Mouse (Mus musculus) spleen, adult 2 months (tissue): ENCODE measurements around the gene Cep104. TPM values are rescaled to one million over a fixed set of nuclear protein-coding genes. Genes with fewer than 3 reads are reported as not detected.

Source experiments
- DNase-seq, 2 experiments: peaks; one replicate each; pipeline versions ENCODE4 v3.0.0 to v3.0.0-alpha.2; 2012 to 2021; ENCODE audit warnings: low spot score in 2 of 2, low read depth in 1 of 2
- H3K27ac ChIP-seq: fragments of 200-500 bp; 2 replicates; pipeline ENCODE4 v1.5.1; 2012; ENCODE audit warnings: low read length, inconsistent platforms; ENCODE audit not compliant: insufficient read depth
- H3K27me3 ChIP-seq: fragments of 200-500 bp; 2 replicates; pipeline ENCODE4 v1.6.1; 2012; ENCODE audit warnings: mild to moderate bottlenecking, moderate library complexity, low read length, inconsistent platforms; ENCODE audit not compliant: control insufficient read depth, insufficient read depth
- H3K36me3 ChIP-seq: fragments of 200-500 bp; 2 replicates; pipeline ENCODE4 v1.6.1; 2012; ENCODE audit warnings: mild to moderate bottlenecking, low read length, inconsistent platforms; ENCODE audit not compliant: control insufficient read depth, insufficient read depth
- H3K4me1 ChIP-seq: fragments of 200-500 bp; 2 replicates; pipeline ENCODE4 v1.6.1; 2011; ENCODE audit warnings: inconsistent platforms; ENCODE audit not compliant: control insufficient read depth, insufficient read depth, insufficient read length
- H3K4me3 ChIP-seq: fragments of 200-500 bp; 2 replicates; pipeline ENCODE4 v1.5.1; 2011; ENCODE audit warnings: mild to moderate bottlenecking, inconsistent platforms; ENCODE audit not compliant: insufficient read depth, insufficient read length; ENCODE audit errors: extremely low read depth
- CTCF ChIP-seq: fragments of 200-500 bp; IDR thresholded peaks from 2 replicates; pipeline ENCODE4 v1.5.1; 2011; ENCODE audit warnings: mild to moderate bottlenecking, inconsistent platforms; ENCODE audit not compliant: insufficient read depth, insufficient read length, insufficient replicate concordance; ENCODE audit errors: extremely low read depth
- POLR2A ChIP-seq: fragments of 200-500 bp; IDR thresholded peaks from 2 replicates; pipeline ENCODE4 v1.6.1; 2011; ENCODE audit warnings: low read depth, low read length, inconsistent platforms
- WGBS: fragments of 180-500 bp; shearing (Covaris S2); methylation state at CpG from one replicate; pipeline ENCODE4 v1.1.7; 2018; 5-methylcytosine and 5-hydroxymethylcytosine counted together
- polyA plus RNA-seq: library from polyadenylated mRNA; depleted of rRNA; stranded (reverse); fragments of >200 nt; gene quantifications from 2 replicates; pipeline ENCODE4 v1.2.3, GENCODE M21; 2012

Gene Cep104
- polyA plus RNA-seq, 1 experiment, result 8.6 TPM

DNA sequence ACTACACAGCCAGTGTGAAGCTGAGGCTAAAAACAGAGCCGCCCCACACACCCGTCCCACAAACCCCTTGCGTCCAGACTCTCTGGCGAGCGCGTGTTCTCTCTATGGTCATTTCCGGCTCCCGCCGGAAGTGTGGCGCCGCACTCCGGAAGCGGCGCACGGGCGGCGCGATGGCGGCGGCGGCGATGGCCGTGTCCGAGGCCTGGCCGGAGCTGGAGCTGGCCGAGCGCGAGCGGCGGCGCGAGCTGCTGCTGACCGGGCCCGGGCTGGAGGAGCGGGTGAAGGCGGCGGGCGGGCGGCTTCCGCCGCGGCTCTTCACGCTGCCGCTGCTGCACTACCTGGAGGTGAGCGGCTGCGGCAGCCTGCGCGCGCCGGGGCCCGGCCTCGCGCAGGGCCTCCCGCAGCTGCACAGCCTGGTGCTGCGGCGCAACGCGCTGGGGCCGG, 36.7 kb downstream of the Cep104 start, which contains the start of gene Lrrc47:
Gene Lrrc47, plus strand, starts transcription at position 86 of the 444 bp plus-strand sequence.
- Histone ChIP-seq H3K36me3 (peaks cover 10% of the 10 kb centered on the region), H3K27me3 (no peaks in the 10 kb centered on the region; the same call in 1 of the 2 replicates), H3K4me1 (peaks cover 18% of the 10 kb centered on the region), H3K27ac (peak within 1 kb of the TSS; percentile 56), H3K4me3 (peak within 1 kb of the TSS; percentile 93)
- WGBS, result under 1% methylated on average over 58 of the region's 59 CpGs
- peak; percentile 45 to 77 for DNase-seq
- peak; percentile 11; the same call in 1 of the 2 replicates for TF ChIP-seq POLR2A
- no peak for TF ChIP-seq CTCF

DNA sequence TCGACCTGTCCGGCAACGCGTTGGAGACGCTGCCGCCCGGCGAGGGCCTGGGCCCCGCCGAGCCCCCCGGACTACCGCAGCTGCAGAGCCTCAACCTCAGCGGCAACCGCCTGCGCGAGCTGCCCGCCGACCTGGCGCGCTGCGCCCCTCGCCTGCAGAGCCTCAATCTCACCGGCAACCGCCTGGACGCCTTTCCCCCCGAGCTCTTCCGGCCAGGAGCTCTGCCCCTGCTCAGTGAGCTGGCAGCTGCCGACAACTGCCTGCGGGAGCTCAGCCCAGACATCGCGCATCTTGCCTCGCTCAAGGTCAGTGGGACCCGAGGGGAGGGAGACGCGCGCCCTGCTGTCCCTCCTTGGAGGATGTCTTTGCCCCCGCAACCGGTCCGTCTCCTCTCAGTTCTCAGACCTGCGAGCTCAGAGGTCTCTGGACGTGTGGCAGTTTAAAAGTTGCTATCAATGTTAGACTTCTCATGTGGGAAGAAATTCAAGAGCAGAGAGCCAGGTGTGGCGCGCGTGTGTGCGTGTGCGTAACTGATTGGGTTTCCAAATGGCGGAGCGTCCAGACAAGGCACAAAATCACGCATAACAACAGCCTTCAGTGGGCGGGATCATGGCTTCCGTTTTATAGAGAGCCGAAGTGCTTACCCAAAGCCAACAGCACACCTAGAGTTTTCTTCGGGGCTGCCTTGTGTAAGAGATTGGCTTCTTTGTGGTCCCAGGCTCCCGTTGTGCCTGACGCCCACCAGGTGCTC, 37.3 kb downstream of the Cep104 start:
- 1% methylated on average over 55 of the region's 55 CpGs for WGBS
- H3K27ac ChIP-seq, result no peak overlapping the region
- no peak for DNase-seq
- H3K4me3 ChIP-seq, result peak overlapping the region; percentile 93
- TF ChIP-seq POLR2A, result no peak
- H3K36me3 ChIP-seq, result peaks cover 11% of the 10 kb centered on the region
- H3K27me3 ChIP-seq, result no peaks in the 10 kb centered on the region; the same call in 1 of the 2 replicates
- H3K4me1 ChIP-seq, result peaks cover 18% of the 10 kb centered on the region

GRCm38 (mm10) chr4:154015476-154015875, 40.5 kb downstream of the Cep104 start:
- TF ChIP-seq CTCF (no peak), POLR2A (no peak)
- 95% methylated on average over 11 of the region's 11 CpGs for WGBS
- Histone ChIP-seq H3K36me3 (peaks cover 29% of the 10 kb centered on the region), H3K27me3 (no peaks in the 10 kb centered on the region; the same call in 1 of the 2 replicates), H3K27ac (no peak overlapping the region), H3K4me3 (no peak overlapping the region), H3K4me1 (peaks cover 18% of the 10 kb centered on the region)
- no peak for DNase-seq

DNA sequence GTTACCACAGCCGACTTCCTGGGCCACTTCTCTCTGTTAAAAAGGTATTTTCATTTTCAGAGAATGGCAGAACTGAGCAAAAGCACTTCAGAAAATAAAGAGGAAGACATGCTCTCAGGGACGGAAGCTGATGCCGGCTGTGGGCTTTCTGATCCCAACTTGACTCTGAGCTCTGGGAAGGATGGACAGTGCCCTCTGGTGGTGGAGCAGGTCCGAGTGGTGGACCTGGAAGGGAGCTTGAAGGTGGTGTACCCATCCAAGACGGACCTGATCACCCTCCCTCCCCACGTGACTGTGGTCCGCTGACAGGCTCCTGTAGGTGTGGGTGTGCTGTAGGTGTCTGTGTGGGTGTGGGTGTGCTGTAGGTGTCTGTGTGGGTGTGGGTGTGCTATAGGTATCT, 44.6 kb downstream of the Cep104 start:
- no peaks in the 10 kb centered on the region; the same call in 1 of the 2 replicates for H3K4me1 ChIP-seq
- no peak overlapping the region for H3K27ac ChIP-seq
- H3K4me3 ChIP-seq, result no peak overlapping the region
- 50% methylated on average over 7 of the region's 7 CpGs for WGBS
- H3K36me3 ChIP-seq, result peaks cover 36% of the 10 kb centered on the region
- TF ChIP-seq CTCF (peak; percentile 64), POLR2A (no peak)
- H3K27me3 ChIP-seq, result no peaks in the 10 kb centered on the region
- DNase-seq, result peak in 1 of 2 experiments; percentile 34

- Histone ChIP-seq H3K4me1 (no peaks in the 10 kb centered on the region; the same call in none of the 2 replicates), H3K36me3 (peaks cover 29% of the 10 kb centered on the region), H3K27ac (no peak overlapping the region), H3K4me3 (no peak overlapping the region), H3K27me3 (peaks cover 2% of the 10 kb centered on the region; the same call in 1 of the 2 replicates)
- 94% methylated on average over 9 of the region's 9 CpGs for WGBS
- no peak for DNase-seq
- TF ChIP-seq CTCF (no peak), POLR2A (no peak)
Observed at GRCm38 (mm10) chr4:154021432-154021831, 46.4 kb downstream of the Cep104 start.

- 83% methylated on average over 4 of the region's 4 CpGs for WGBS
- Histone ChIP-seq H3K4me1 (no peaks in the 10 kb centered on the region; the same call in none of the 2 replicates), H3K27me3 (peaks cover 2% of the 10 kb centered on the region; the same call in 1 of the 2 replicates), H3K4me3 (no peak overlapping the region), H3K36me3 (peaks cover 25% of the 10 kb centered on the region), H3K27ac (0 out of 2 replicates have a peak overlapping the region, but pooled peaks have one; percentile 36)
- TF ChIP-seq CTCF, result no peak
- no peak for TF ChIP-seq POLR2A
- no peak for DNase-seq
Observed at GRCm38 (mm10) chr4:154022407-154022806, 47.4 kb downstream of the Cep104 start.

GRCm38 (mm10) chr4:154022844-154023243, 47.9 kb downstream of the Cep104 start:
- TF ChIP-seq CTCF (no peak), POLR2A (no peak)
- H3K4me3 ChIP-seq, result no peak overlapping the region
- WGBS, result 70% methylated on average over 4 of the region's 4 CpGs
- H3K36me3 ChIP-seq, result peaks cover 22% of the 10 kb centered on the region
- H3K4me1 ChIP-seq, result no peaks in the 10 kb centered on the region; the same call in none of the 2 replicates
- no peak for DNase-seq
- peak overlapping the region; percentile 36; the same call in 1 of the 2 replicates for H3K27ac ChIP-seq
- H3K27me3 ChIP-seq, result peaks cover 2% of the 10 kb centered on the region; the same call in 1 of the 2 replicates
